ENCODE assay signal across 14 mouse cellular contexts in the genomic region with DNA sequence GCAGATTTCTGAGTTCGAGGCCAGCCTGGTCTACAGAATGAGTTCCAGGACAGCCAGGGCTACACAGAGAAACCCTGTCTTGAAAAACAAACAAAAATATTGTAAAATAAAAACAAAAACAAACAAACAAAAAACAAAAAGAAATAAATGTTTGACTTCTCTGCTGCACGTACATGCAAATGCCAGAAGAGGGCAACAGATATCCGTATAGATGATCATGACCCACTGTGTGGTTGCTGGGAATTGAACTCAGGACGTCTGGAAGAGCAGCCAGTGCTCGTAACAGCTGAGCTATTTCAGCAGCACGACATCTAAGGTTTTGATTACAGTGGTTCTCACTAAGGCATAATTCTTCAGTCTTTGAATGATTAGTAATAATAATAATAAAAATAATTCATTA.
DNase-seq lines count a peak whose midpoint lies in the region; TF ChIP-seq lines count a peak whose summit lies in the region.
"Had no signal": no experiment of that assay in that cellular context is flagged by ENCODE, and none has a peak within 500 bp of the region (broad histone marks: within the 10 kb centered on the region; RNA-seq: fewer than 3 reads in every experiment).

No protein-coding gene starts in this region.

- H3K27ac ChIP-seq in left cerebral cortex, adult 2 months, result no peak overlapping the region
- H3K27ac ChIP-seq: limb, embryonic 13.5 days had no signal

- TF ChIP-seq CTCF in left cerebral cortex, adult 2 months (IDR thresholded peaks at IDR 0.05), result peak; percentile 40

- peak; percentile 4 for DNase-seq in embryo, embryonic 10.5 days (ENCODE audit: low spot score)
- DNase-seq in embryo, embryonic 11 days, result no peak
- no peak for DNase-seq in left cerebral cortex, adult 2 months (ENCODE audit: extremely low spot score in 1 of 2, low spot score in 2 of 2)
- no peak for DNase-seq in left cerebral cortex, adult 9 months (ENCODE audit: low spot score in 2 of 2)
- DNase-seq in 416B (ENCODE audit: low read depth), result peak; percentile 26
- peak; percentile 44 for DNase-seq in R1 (ENCODE audit: low read depth, low spot score)
- no peak for DNase-seq in adrenal gland, postnatal 25 days
- DNase-seq in adrenal gland, adult 2 months, result no peak
- DNase-seq: cerebellum, postnatal 14 days; heart, postnatal 4 days; kidney, adult 9 months; right cerebral cortex, adult 18-20 months had no signal

- H3K4me3 ChIP-seq in left cerebral cortex, adult 2 months, result no peak overlapping the region
- H3K4me3 ChIP-seq: erythroblast, embryonic 14.5 days; limb, embryonic 13.5 days had no signal

- intact Hi-C loops in left cerebral cortex, adult 2 months (cut with DNase I), result loop anchor here (2.0 kb wide), 1 partner anchor 1031 kb away; no protein-coding TSS in a partner anchor

Comparison
In these comparisons a context has a peak if more than half of its experiments do, and no peak if none do; other contexts are left out.
1. DNase-seq: peak in embryo, embryonic 10.5 days (single experiment), 416B (single experiment) and R1 (single experiment); none in embryo, embryonic 11 days (single experiment), left cerebral cortex, adult 2 months (0 of 2), left cerebral cortex, adult 9 months (0 of 2), adrenal gland, postnatal 25 days (single experiment) and adrenal gland, adult 2 months (single experiment).